17 mouse cellular contexts compared by ENCODE assay signal in genomic region chr8:90939867-90940266, GRCm38 (mm10).
"Had no signal": no experiment of that assay in that cellular context is flagged by ENCODE, and none has a peak within 500 bp of the region (broad histone marks: within the 10 kb centered on the region; RNA-seq: fewer than 3 reads in every experiment).

No protein-coding gene starts in this region.

- H3K4me3 ChIP-seq: intestine, embryonic 15.5 days; kidney, embryonic 15.5 days; layer of hippocampus, adult 2 months; limb, embryonic 10.5 days; limb, embryonic 13.5 days; liver, embryonic 15.5 days had no signal

- H3K9me3 ChIP-seq: intestine, embryonic 15.5 days; kidney, embryonic 15.5 days; limb, embryonic 10.5 days; limb, embryonic 13.5 days; liver, embryonic 15.5 days had no signal

- H3K27me3 ChIP-seq: intestine, embryonic 15.5 days; kidney, embryonic 15.5 days; limb, embryonic 13.5 days; liver, embryonic 15.5 days had no signal

- ATAC-seq: intestine, embryonic 15.5 days had no signal

- H3K9ac ChIP-seq: intestine, embryonic 15.5 days; kidney, embryonic 15.5 days; limb, embryonic 13.5 days; liver, embryonic 15.5 days had no signal

- H3K36me3 ChIP-seq: intestine, embryonic 15.5 days; kidney, embryonic 15.5 days had no signal

- DNase-seq: kidney, adult 11 months; kidney, adult 8-10 months; kidney, postnatal 14 days; kidney, postnatal 4 days; layer of hippocampus, adult 9-11 months; lung, adult 2 months; lung, postnatal 36 days; midbrain, embryonic 14.5 days; thymus, postnatal 25 days had no signal

- H3K4me2 ChIP-seq: intestine, embryonic 15.5 days; kidney, embryonic 15.5 days; limb, embryonic 13.5 days; liver, embryonic 11.5 days; liver, embryonic 15.5 days; midbrain, embryonic 11.5 days had no signal

- H3K27ac ChIP-seq: intestine, embryonic 15.5 days; kidney, embryonic 15.5 days; layer of hippocampus, adult 2 months; limb, embryonic 10.5 days; limb, embryonic 13.5 days; liver, embryonic 15.5 days had no signal

- H3K4me1 ChIP-seq: intestine, embryonic 15.5 days; kidney, embryonic 15.5 days; limb, embryonic 10.5 days; limb, embryonic 13.5 days had no signal
